Mouse (Mus musculus): Measurements from ENCODE around the gene Tmtc2. TPM values are rescaled to one million over a fixed set of nuclear protein-coding genes. Genes with fewer than 3 reads are reported as not detected.

The Tmtc2 gene
- total and polyA plus RNA-seq, 3 experiments, result not detected

DNA sequence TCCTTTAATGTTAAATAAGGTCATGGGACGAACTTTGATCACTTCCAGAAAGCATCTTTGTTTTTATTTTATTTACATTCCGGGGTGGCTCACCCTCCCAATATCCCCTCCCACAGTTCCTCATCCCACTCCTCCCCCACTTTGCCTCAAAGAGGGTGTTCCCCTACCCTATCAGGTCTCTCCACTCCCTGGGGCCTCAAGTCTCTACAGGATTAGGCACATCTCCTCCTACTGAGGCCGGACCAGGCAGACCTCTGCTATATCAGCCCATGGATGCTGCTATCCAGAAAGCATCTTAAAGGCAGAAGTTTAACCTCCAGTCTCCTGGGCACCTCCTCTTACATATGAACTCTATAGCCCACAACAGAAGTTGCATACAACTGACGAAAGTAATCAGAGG, 157.7 kb downstream of the Tmtc2 start:
- no peak for DNase-seq (ENCODE audit: extremely low read depth)
- Histone ChIP-seq H3K4me3 (replicated peaks in 1 of 3; ENCODE audit: low read depth in 2 of 3, low read length in 2 of 3, poor library complexity in 1 of 3) (no peak overlapping the region), H3K36me3 (replicated peaks in 1 of 2; ENCODE audit: control insufficient read depth in 1 of 2, insufficient read depth in 1 of 2, low read length in 1 of 2) (no peaks in the 10 kb centered on the region), H3K4me2 (ENCODE audit: insufficient read depth, low read depth, poor library complexity, severe bottlenecking) (no peak overlapping the region), H3K27me3 (replicated peaks) (no peaks in the 10 kb centered on the region), H3K9me3 (replicated peaks; ENCODE audit: low read length) (peaks cover 66% of the 10 kb centered on the region), H3K9ac (ENCODE audit: insufficient read depth, low read depth) (no peak overlapping the region), H3K4me1 (ENCODE audit: control insufficient read depth in 1 of 2, insufficient read depth in 2 of 2) (no peaks in the 10 kb centered on the region), H3K27ac (ENCODE audit: insufficient read depth, low read depth) (no peak overlapping the region), H3K79me2 (replicated peaks; ENCODE audit: control insufficient read depth, extremely low read depth, insufficient read depth, poor library complexity, severe bottlenecking) (no peaks in the 10 kb centered on the region)
- dilution Hi-C loops (cut with MboI; ENCODE audit: extremely low pct_ligation_motif_present, extremely low pct_unique_long_range_greater_than_20kb, low sequenced_read_pairs) (no loop called here), in situ Hi-C loops (cut with MboI; ENCODE audit: low pct_ligation_motif_present, low pct_unique_long_range_greater_than_20kb, low sequenced_read_pairs) (no loop called here)
- TF ChIP-seq JUN (IDR thresholded peaks at IDR 0.05; ENCODE audit: insufficient read depth, low read depth, low read length) (no peak), POLR2A (IDR thresholded peaks at IDR 0.05; ENCODE audit: low read depth, low read length) (no peak), PAX5 (IDR thresholded peaks at IDR 0.05; ENCODE audit: low read length) (no peak), NELFE (IDR thresholded peaks at IDR 0.05; ENCODE audit: low read depth, low read length) (no peak), MAZ (IDR thresholded peaks at IDR 0.05; ENCODE audit: low read depth, low read length) (no peak), RAD21 (IDR thresholded peaks at IDR 0.05; ENCODE audit: low read depth, low read length) (no peak), CHD2 (IDR thresholded peaks at IDR 0.05; ENCODE audit: low read length) (no peak)

DNA sequence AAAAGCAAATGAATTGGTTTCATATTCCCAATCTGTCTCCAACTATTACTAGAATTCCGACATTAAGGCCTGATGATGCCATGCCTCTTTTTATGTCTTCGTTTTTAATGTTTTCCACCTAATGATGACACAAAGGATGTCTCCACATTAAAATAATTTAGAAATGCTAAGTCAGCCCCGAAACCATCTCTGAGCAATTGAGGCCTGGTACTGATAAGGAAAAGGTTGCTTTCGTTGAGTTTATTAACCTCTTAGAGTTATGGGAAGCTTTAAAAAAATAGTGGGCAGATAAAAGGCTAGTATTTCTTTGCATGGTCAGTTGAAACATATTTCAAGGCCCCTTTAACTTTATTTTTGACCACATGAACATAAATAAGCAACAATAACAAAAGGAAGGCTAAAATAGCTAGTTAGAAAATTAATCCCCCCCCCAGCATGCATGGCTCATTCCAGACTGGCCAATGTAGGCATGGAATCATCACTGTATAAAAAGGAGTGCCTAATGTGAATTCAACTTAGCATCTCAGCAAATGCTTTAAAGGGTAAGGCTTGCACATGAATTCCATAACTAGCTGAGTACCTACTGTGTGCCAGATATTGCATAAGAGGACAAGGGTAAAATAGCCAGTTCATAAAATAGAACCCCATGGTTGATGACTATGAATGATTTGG, 168.3 kb downstream of the Tmtc2 start:
- H3K79me2 ChIP-seq (replicated peaks; ENCODE audit: control insufficient read depth, extremely low read depth, insufficient read depth, poor library complexity, severe bottlenecking), result no peaks in the 10 kb centered on the region
- H3K27me3 ChIP-seq (replicated peaks), result no peaks in the 10 kb centered on the region
- no peak overlapping the region for H3K4me2 ChIP-seq (ENCODE audit: insufficient read depth, low read depth, poor library complexity, severe bottlenecking)
- no peak for DNase-seq (ENCODE audit: extremely low read depth)
- in situ Hi-C loops (cut with MboI; ENCODE audit: low pct_ligation_motif_present, low pct_unique_long_range_greater_than_20kb, low sequenced_read_pairs) (no loop called here), dilution Hi-C loops (cut with MboI; ENCODE audit: extremely low pct_ligation_motif_present, extremely low pct_unique_long_range_greater_than_20kb, low sequenced_read_pairs) (no loop called here)
- TF ChIP-seq SIN3A (IDR thresholded peaks at IDR 0.05; ENCODE audit: low read length), result no peak
- TF ChIP-seq ZNF384 (IDR thresholded peaks at IDR 0.05; ENCODE audit: low read depth, low read length), result no peak
- no peak for TF ChIP-seq RCOR1 (conservative IDR thresholded peaks at IDR 0.05; ENCODE audit: low read depth, low read length)
- TF ChIP-seq E2F4 (IDR thresholded peaks at IDR 0.05; ENCODE audit: insufficient replicate concordance, low read depth, low read length), result no peak
- no peak for TF ChIP-seq IRF4 (IDR thresholded peaks at IDR 0.05; ENCODE audit: low read depth, low read length)
- no peak for TF ChIP-seq MEF2A (IDR thresholded peaks at IDR 0.05; ENCODE audit: borderline replicate concordance, low read depth, low read length)
- no peak for TF ChIP-seq MYC (IDR thresholded peaks at IDR 0.05; ENCODE audit: low read depth, low read length)
- no peak for TF ChIP-seq USF2 (conservative IDR thresholded peaks at IDR 0.05; ENCODE audit: low read depth, low read length)
- TF ChIP-seq TCF12 (IDR thresholded peaks at IDR 0.05; ENCODE audit: low read depth, low read length), result no peak
- no peak for TF ChIP-seq JUN (IDR thresholded peaks at IDR 0.05; ENCODE audit: insufficient read depth, low read depth, low read length)
- TF ChIP-seq SMC3 (IDR thresholded peaks at IDR 0.05; ENCODE audit: low read depth, low read length), result no peak
- no peak for TF ChIP-seq NELFE (IDR thresholded peaks at IDR 0.05; ENCODE audit: low read depth, low read length)
- no peak overlapping the region for H3K4me3 ChIP-seq (replicated peaks in 1 of 3; ENCODE audit: low read depth in 2 of 3, low read length in 2 of 3, poor library complexity in 1 of 3)
- H3K9me3 ChIP-seq (replicated peaks; ENCODE audit: low read length), result peaks cover 56% of the 10 kb centered on the region
- no peaks in the 10 kb centered on the region for H3K36me3 ChIP-seq (replicated peaks in 1 of 2; ENCODE audit: control insufficient read depth in 1 of 2, insufficient read depth in 1 of 2, low read length in 1 of 2)
- H3K4me1 ChIP-seq (ENCODE audit: control insufficient read depth in 1 of 2, insufficient read depth in 2 of 2), result no peaks in the 10 kb centered on the region
- H3K27ac ChIP-seq (ENCODE audit: insufficient read depth, low read depth), result no peak overlapping the region
- no peak overlapping the region for H3K9ac ChIP-seq (ENCODE audit: insufficient read depth, low read depth)

All from CH12.LX (cell line).